Mouse (Mus musculus) CD4-positive, CD25-positive, alpha-beta regulatory T cell, adult 9 weeks (primary cell): Measurements from ENCODE around the gene Adam12. TPM values are rescaled to one million over a fixed set of nuclear protein-coding genes. Genes with fewer than 3 reads are reported as not detected.

Experiments used
- polyA plus RNA-seq: library from polyadenylated mRNA; unstranded; fragments of 100-300 nt; shearing (Covaris generic); gene quantifications from one replicate; pipeline ENCODE4 v1.2.1, GENCODE M21; 2017

Adam12 gene
- polyA plus RNA-seq: 1.8 TPM

GRCm38 (mm10) chr7:134231378-134232346, at the start of gene Adam12:
Gene Adam12 (minus strand): TSS chr7:134232146.

Other genes starting within 250 kb of the Adam12 start
- not detected for gene D7Ertd443e, start 153.5 kb upstream of the Adam12 start, polyA plus RNA-seq